Mouse (Mus musculus): ENCODE data around the gene Topaz1. TPM values are rescaled to one million over a fixed set of nuclear protein-coding genes. Genes with fewer than 3 reads are reported as not detected.

Gene Topaz1
- total and polyA plus RNA-seq, 3 experiments: not detected

- peaks cover 36 to 68% of the 10 kb centered on the region in 2 experiments for H3K36me3 ChIP-seq (replicated peaks in 1 of 2; ENCODE audit: control insufficient read depth in 1 of 2, insufficient read depth in 1 of 2, low read length in 1 of 2)
- in situ Hi-C loops (cut with MboI; ENCODE audit: low pct_ligation_motif_present, low pct_unique_long_range_greater_than_20kb, low sequenced_read_pairs) (no loop called here), dilution Hi-C loops (cut with MboI; ENCODE audit: extremely low pct_ligation_motif_present, extremely low pct_unique_long_range_greater_than_20kb, low sequenced_read_pairs) (no loop called here)
- no peak overlapping the region for H3K9ac ChIP-seq (ENCODE audit: insufficient read depth, low read depth)
- TF ChIP-seq BHLHE40 (IDR thresholded peaks at IDR 0.05; ENCODE audit: low read depth, low read length) (no peak), CHD1 (IDR thresholded peaks at IDR 0.05; ENCODE audit: low read depth, low read length) (no peak), NRF1 (IDR thresholded peaks at IDR 0.05; ENCODE audit: low read depth, low read length) (no peak), UBTF (IDR thresholded peaks at IDR 0.05; ENCODE audit: low read depth, low read length) (no peak), EP300 (IDR thresholded peaks at IDR 0.05; ENCODE audit: low read length) (no peak), RAD21 (IDR thresholded peaks at IDR 0.05; ENCODE audit: low read depth, low read length) (no peak), ZKSCAN1 (IDR thresholded peaks at IDR 0.05; ENCODE audit: borderline replicate concordance, low read depth, low read length) (no peak), ZNF384 (IDR thresholded peaks at IDR 0.05; ENCODE audit: low read depth, low read length) (no peak), TBP (conservative IDR thresholded peaks at IDR 0.05; ENCODE audit: low read depth, low read length) (no peak), IRF4 (IDR thresholded peaks at IDR 0.05; ENCODE audit: low read depth, low read length) (no peak), MYC (IDR thresholded peaks at IDR 0.05; ENCODE audit: low read depth, low read length) (no peak), POLR2AphosphoS2 (IDR thresholded peaks at IDR 0.05; ENCODE audit: low read depth, low read length) (no peak), MAZ (IDR thresholded peaks at IDR 0.05; ENCODE audit: low read depth, low read length) (no peak), USF1 (IDR thresholded peaks at IDR 0.05; ENCODE audit: low read depth, low read length) (no peak), SIN3A (IDR thresholded peaks at IDR 0.05; ENCODE audit: low read length) (no peak)
- H3K4me3 ChIP-seq (replicated peaks in 1 of 3; ENCODE audit: low read depth in 2 of 3, low read length in 2 of 3, poor library complexity in 1 of 3): no peak overlapping the region
- no peaks in the 10 kb centered on the region for H3K79me2 ChIP-seq (replicated peaks; ENCODE audit: control insufficient read depth, extremely low read depth, insufficient read depth, poor library complexity, severe bottlenecking)
- H3K4me2 ChIP-seq (ENCODE audit: insufficient read depth, low read depth, poor library complexity, severe bottlenecking): no peak overlapping the region
- DNase-seq (ENCODE audit: extremely low read depth): no peak
- no peaks in the 10 kb centered on the region for H3K27me3 ChIP-seq (replicated peaks)
- no peaks in the 10 kb centered on the region for H3K4me1 ChIP-seq (ENCODE audit: control insufficient read depth in 1 of 2, insufficient read depth in 2 of 2)
- H3K27ac ChIP-seq (ENCODE audit: insufficient read depth, low read depth): no peak overlapping the region
- peaks cover 4% of the 10 kb centered on the region for H3K9me3 ChIP-seq (replicated peaks; ENCODE audit: low read length)
Observed at GRCm38 (mm10) chr9:122823374-122824017, 76.3 kb downstream of the Topaz1 start.

- in situ Hi-C loops (cut with MboI; ENCODE audit: low pct_ligation_motif_present, low pct_unique_long_range_greater_than_20kb, low sequenced_read_pairs) (no loop called here), dilution Hi-C loops (cut with MboI; ENCODE audit: extremely low pct_ligation_motif_present, extremely low pct_unique_long_range_greater_than_20kb, low sequenced_read_pairs) (no loop called here)
- H3K4me3 ChIP-seq (replicated peaks in 1 of 3; ENCODE audit: low read depth in 2 of 3, low read length in 2 of 3, poor library complexity in 1 of 3): no peak overlapping the region
- DNase-seq (ENCODE audit: extremely low read depth): no peak
- no peaks in the 10 kb centered on the region for H3K27me3 ChIP-seq (replicated peaks)
- no peak overlapping the region for H3K4me2 ChIP-seq (ENCODE audit: insufficient read depth, low read depth, poor library complexity, severe bottlenecking)
- no peak for TF ChIP-seq NELFE (IDR thresholded peaks at IDR 0.05; ENCODE audit: low read depth, low read length)
- TF ChIP-seq ZC3H11A (IDR thresholded peaks at IDR 0.05; ENCODE audit: low read depth, low read length): no peak
- TF ChIP-seq HCFC1 (IDR thresholded peaks at IDR 0.05; ENCODE audit: low read depth, low read length): no peak
- no peak for TF ChIP-seq POLR2AphosphoS2 (IDR thresholded peaks at IDR 0.05; ENCODE audit: low read depth, low read length)
- no peak for TF ChIP-seq CTCF (conservative IDR thresholded peaks at IDR 0.05 in 1 of 2, IDR thresholded peaks at IDR 0.05 in 1 of 2; ENCODE audit: low read depth in 2 of 2, low read length in 2 of 2)
- no peak for TF ChIP-seq UBTF (IDR thresholded peaks at IDR 0.05; ENCODE audit: low read depth, low read length)
- no peak for TF ChIP-seq MXI1 (IDR thresholded peaks at IDR 0.05; ENCODE audit: low read depth, low read length)
- no peak for TF ChIP-seq RAD21 (IDR thresholded peaks at IDR 0.05; ENCODE audit: low read depth, low read length)
- TF ChIP-seq ZMIZ1 (IDR thresholded peaks at IDR 0.05; ENCODE audit: low read depth, low read length): no peak
- TF ChIP-seq ELF1 (IDR thresholded peaks at IDR 0.05; ENCODE audit: low read depth, low read length): no peak
- no peak overlapping the region for H3K27ac ChIP-seq (ENCODE audit: insufficient read depth, low read depth)
- H3K79me2 ChIP-seq (replicated peaks; ENCODE audit: control insufficient read depth, extremely low read depth, insufficient read depth, poor library complexity, severe bottlenecking): no peaks in the 10 kb centered on the region
- H3K9me3 ChIP-seq (replicated peaks; ENCODE audit: low read length): peaks cover 4% of the 10 kb centered on the region
- H3K9ac ChIP-seq (ENCODE audit: insufficient read depth, low read depth): no peak overlapping the region
- H3K36me3 ChIP-seq (replicated peaks in 1 of 2; ENCODE audit: control insufficient read depth in 1 of 2, insufficient read depth in 1 of 2, low read length in 1 of 2): peaks cover 36 to 69% of the 10 kb centered on the region in 2 experiments
- no peaks in the 10 kb centered on the region for H3K4me1 ChIP-seq (ENCODE audit: control insufficient read depth in 1 of 2, insufficient read depth in 2 of 2)
Observed at GRCm38 (mm10) chr9:122826743-122827142, 79.6 kb downstream of the Topaz1 start.

Data from CH12.LX (cell line).